Mouse (Mus musculus): Measurements from ENCODE around the gene Nipsnap1.

The Nipsnap1 gene

GRCm38 (mm10) chr11:4873755-4874475 lies at the start of gene Nipsnap1:
Gene Nipsnap1 (plus strand): TSS chr11:4873951.
- peak; percentile 90 for DNase-seq

GRCm38 (mm10) chr11:4826152-4826778 lies 47.5 kb upstream of the Nipsnap1 start:
- DNase-seq: no peak

GRCm38 (mm10) chr11:4827340-4827739 lies 46.4 kb upstream of the Nipsnap1 start:
- DNase-seq: no peak

GRCm38 (mm10) chr11:4827916-4828315 lies 45.8 kb upstream of the Nipsnap1 start:
- no peak for DNase-seq

DNA sequence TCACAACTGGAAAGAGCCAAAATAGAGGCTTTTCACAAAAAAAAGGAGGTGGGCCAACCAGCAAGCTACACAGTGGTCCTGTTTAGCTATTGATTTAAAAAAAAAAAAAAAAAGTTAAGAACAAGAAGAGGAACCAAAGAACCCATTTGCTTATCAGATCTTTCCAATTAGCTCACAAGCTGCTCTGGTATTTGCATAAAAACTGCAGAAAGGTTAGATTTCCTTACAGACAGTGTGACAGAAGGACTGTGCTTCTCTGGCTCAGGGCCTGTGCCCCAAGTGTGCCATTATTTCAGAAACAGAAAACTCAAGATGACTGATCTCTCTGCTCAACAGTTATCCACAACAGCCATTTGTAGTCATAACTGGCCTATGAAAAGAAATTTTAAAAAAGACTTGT lies 42.7 kb upstream of the Nipsnap1 start:
- no peak for DNase-seq

- no peak for DNase-seq
Measured at GRCm38 (mm10) chr11:4833295-4833939, 40.3 kb upstream of the Nipsnap1 start.

DNA sequence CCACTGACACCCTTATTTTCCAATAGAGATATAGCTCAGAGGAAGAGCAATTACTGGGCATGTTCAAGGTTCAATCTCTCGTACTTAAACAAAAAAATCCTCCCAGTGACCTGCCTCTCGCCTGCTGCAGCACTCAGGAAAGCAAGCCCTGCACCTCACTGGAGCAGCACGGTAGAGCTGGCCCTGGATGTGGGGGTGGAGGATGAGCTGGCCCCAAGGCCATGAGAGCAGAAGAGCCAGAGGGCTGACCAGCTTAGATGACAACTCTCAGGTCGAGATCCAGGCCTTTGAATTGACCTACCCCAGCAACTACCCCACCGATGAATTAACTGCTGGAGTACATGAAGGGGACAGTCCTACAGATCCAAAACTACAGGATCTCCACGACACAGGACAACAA lies 38.3 kb upstream of the Nipsnap1 start:
- DNase-seq: no peak

DNA sequence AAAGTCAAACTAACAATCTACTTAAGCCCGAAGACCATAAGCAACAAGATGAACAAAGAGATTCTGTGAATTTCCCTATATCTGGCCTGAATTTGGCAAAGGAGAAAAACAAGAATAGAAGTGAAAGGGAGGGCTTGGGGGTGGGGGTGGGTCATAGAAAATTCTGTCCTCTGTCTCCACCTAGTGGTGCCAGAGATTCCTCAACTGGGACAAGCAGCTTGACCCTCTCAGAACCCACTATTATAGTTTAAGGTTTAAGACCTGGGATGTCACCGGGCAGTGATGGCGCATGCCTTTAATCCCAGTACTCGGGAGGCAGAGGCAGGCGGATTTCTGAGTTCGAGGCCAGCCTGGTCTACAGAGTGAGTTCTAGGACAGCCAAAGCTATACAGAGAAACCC lies 37.0 kb upstream of the Nipsnap1 start:
- DNase-seq: peak; percentile 39 to 71

GRCm38 (mm10) chr11:4837342-4837741 lies 36.4 kb upstream of the Nipsnap1 start:
- no peak for DNase-seq

- DNase-seq: no peak
Measured at GRCm38 (mm10) chr11:4838235-4838634, 35.5 kb upstream of the Nipsnap1 start.

GRCm38 (mm10) chr11:4840942-4841526 lies 32.7 kb upstream of the Nipsnap1 start:
- DNase-seq: no peak

GRCm38 (mm10) chr11:4848483-4849248 lies 25.1 kb upstream of the Nipsnap1 start:
- DNase-seq: peak; percentile 50 to 59

GRCm38 (mm10) chr11:4849258-4849943 lies 24.4 kb upstream of the Nipsnap1 start, which contains the start of gene Nf2:
Gene Nf2 (minus strand): TSS chr11:4849536.
- DNase-seq: peak; percentile 99 to 100

DNA sequence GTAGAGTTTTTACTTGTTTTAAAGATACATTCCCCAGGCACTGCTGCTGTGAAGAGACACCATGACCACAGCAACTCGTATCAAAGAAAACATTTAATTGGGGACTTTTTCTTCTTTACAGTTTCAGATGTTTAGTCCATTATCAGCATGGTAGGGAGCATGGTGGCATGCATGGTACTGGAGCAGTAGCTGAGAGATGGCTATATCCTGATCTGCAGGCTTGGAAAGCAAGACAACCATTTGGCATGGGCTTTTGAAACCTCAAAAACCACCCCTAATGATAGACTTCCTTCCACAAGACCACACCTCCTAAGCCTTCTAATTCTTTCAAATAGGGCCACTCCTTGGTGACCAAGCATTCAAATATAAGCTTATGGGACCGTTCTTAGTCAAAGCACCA lies 23.3 kb upstream of the Nipsnap1 start:
- DNase-seq: no peak

GRCm38 (mm10) chr11:4853021-4853420 lies 20.7 kb upstream of the Nipsnap1 start:
- DNase-seq: no peak

DNA sequence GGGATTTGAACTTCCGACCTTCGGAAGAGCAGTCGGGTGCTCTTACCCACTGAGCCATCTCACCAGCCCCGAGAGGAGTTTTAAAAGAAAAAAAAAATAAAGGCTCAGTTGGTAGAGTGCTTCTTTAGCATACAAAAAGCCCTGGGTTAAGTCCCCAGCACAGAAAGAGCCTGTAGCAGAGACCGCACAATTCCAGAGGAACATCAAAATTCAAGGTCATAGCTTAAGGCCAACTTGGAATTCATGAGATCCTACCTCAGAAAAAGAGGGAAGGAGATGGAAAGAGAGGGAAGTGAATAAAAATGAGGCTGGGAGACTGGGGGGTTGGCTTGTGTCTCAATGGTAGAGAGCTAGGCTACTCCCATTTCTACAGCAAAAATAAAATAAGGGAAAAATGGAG lies 19.6 kb upstream of the Nipsnap1 start:
- no peak for DNase-seq

DNA sequence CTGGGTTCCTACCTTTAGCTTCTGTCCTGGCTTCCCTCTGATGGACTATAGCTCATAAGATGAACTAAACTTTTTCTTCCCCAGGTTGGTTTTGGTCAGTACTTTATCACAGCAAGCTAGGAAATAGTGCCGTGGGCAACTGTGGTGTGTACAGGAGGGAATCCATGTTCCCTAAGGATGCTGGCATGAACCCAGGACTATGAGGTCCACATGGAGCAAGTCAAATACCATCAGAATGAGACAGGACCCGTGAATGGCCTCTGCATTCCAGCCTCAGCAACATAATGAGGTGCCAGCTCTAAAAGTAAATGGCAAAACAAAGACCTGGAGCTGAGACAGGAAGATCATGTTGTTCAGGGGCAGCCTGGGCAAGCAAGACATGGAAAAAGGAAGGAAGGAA lies 15.3 kb upstream of the Nipsnap1 start:
- DNase-seq: no peak

- DNase-seq: no peak
Measured at GRCm38 (mm10) chr11:4860986-4861385, 12.8 kb upstream of the Nipsnap1 start.

DNA sequence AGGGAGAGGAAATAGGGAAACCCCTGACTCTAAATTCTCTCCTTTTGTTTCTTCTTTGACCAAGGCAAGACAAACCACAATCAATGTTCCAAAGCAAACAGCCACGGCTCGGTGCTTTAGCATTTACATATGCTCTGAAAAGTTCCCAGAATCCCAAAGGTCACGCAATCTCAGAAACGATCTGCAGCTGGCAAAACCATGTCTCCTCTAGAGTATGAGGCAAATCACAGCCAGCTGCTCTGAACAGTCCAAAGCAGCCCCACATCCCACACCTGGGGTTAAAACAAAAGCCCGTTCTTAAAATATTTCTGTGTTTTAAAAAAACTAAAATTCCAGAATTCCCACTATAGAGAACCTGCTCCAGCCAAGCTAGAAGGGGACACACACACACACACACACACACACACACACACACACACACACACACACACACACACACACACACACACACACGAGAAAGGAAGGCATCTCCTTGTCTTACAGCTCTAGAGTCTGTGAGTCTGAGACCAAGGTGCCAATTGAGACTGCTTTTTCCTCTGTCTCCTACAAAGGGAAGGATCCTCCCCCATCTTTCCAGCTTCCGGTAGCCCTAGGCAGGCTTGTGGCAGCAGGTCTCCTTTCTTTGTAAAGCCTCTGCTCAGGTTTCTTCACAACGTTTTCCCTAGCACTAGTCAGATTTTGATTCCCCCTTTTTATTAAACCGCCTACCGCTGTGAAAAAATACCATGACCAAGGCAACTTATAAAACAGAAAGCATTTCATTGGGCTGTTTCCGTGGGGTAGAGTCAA lies 11.7 kb upstream of the Nipsnap1 start:
- no peak for DNase-seq

- DNase-seq: no peak
Measured at GRCm38 (mm10) chr11:4862730-4863129, 11.0 kb upstream of the Nipsnap1 start.

GRCm38 (mm10) chr11:4865645-4866251 lies 8.0 kb upstream of the Nipsnap1 start:
- peak; percentile 71 to 83 for DNase-seq

All from kidney, postnatal 25 days (tissue).